Mouse (Mus musculus): Measurements from ENCODE around the gene Tmppe. TPM values are rescaled to one million over a fixed set of nuclear protein-coding genes. Genes with fewer than 3 reads are reported as not detected.

Tmppe gene
- total RNA-seq, 2 experiments from 2014 or later: 12.9 to 13.4 TPM

DNA sequence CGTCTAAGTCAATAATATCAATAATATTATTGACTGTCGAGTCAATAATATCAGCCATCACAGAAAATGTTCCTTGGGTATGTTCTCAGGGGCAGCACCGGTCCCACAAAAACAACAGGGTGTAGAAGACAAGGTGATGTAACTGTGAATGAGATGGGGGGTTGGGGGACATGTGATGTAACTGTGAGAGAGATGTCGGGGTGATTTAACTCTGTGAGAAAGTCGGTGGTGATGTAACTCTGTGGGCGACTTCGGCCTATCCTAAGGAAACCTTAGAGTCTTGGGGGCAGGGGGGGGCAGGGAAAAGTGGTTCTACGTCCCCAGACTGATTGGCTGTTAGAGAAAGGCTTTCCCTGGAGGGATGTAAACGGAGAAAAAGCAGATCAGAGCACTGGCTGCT, 41.3 kb downstream of the Tmppe start:
- DNase-seq (ENCODE audit: low spot score in 2 of 2): no peak

DNA sequence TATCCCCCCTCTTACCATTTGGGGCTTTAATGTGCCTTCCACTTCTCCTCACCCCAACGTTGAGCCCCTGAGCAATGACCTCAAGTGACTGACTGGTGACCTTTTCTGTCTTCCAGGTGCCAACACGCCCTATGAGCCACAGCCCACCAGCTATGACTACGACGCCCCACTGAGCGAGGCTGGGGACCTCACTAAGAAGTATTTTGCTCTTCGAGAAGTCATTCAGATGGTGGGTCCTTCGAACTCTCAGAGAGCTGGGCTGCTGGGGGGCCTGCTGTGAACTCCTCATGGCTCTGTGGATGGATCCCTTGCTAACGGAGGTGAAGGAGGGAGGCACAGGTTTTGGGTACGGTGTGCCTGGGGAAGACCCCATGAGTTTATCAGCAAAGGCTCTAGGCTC, 42.0 kb downstream of the Tmppe start:
- no peak for DNase-seq (ENCODE audit: low spot score in 2 of 2)

DNA sequence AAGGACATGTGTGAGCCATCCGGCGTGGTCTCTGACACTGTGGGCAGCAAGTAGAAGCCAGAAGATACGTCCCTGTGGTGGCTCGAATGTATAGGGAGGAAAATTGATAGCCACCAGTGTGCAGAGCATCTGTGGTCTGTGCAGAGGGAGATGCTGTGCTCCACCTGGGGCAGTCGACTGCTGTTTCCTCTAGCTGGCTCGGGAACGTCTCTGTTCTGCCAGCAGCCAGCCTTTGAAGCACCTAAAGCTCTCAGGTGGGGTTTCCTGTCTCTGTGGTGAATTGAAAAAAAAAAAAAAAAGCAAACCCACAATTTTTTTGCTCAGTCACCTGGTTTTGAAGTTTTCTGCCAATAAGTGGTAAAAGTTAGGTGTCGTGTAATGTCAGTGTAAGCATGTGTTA, 42.4 kb downstream of the Tmppe start:
- DNase-seq (ENCODE audit: low spot score in 2 of 2): no peak

DNA sequence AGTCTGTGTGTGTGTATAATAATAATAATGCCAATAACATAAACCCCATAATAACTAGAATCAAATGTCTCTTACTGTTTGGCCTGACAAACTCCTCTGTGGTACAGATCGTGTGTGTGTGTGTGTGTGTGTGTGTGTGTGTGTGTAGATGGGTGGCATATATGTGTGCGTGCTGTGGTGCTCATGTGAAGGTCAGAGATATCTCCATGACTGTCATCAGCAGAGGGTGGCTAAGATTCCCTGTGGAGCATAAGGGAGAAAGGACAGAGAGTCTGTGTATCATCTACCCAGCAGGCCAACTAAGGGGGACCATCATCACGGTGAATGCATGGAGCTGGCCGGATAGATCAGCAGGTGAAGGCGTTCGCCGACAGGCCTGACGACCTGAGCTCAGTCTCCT, 46.0 kb downstream of the Tmppe start:
- DNase-seq (ENCODE audit: low spot score in 2 of 2): no peak

DNA sequence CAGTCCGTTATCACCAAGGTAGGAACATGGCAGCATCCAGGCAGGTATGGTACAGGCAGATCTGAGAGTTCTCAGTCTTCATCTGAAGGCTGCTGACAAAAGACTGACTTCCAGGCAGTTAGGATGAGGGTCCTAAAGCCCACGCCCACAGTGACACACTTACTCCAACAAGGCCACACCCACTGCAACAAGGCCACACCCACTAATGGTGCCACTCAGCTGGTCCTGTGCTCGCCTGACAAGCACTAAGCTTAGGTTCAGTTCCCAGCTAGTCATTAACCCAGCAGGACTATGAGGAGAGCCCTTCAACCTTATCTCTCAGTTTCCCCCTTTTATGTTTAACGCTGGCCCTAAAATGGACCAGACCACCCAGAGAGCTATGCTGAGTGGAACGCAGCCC, 47.8 kb downstream of the Tmppe start:
- no peak for DNase-seq (ENCODE audit: low spot score in 2 of 2)

DNA sequence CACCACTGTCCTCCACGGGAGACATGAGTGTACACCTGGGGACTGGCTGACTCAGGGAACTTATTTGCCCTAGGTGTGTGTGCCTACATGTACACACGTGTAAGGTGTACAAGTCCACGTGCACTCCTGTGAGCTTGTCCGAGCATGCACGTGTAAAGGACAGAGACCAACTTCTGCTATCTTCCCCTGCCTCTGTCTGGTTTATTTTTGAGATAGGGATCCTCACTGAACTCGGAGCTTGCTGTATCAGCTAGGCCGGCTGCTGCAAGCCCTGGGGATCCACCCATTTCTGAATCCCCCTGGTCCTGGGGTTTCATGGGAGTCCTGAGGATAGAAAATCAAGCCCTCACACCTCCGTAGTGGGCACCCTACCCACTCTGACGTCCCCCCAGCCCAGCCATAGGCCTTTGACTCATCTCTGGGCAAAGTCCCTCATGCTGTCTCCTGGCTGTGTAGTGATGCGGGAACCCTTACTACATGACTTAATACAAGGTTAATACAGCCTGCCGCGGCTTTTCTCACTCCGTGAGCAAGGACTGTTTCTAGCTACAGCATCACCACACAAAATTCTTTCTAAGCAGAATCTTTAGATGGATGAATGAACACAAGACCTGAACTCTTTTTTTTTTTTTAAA, 48.3 kb downstream of the Tmppe start:
- no peak for DNase-seq (ENCODE audit: low spot score in 2 of 2)

DNA sequence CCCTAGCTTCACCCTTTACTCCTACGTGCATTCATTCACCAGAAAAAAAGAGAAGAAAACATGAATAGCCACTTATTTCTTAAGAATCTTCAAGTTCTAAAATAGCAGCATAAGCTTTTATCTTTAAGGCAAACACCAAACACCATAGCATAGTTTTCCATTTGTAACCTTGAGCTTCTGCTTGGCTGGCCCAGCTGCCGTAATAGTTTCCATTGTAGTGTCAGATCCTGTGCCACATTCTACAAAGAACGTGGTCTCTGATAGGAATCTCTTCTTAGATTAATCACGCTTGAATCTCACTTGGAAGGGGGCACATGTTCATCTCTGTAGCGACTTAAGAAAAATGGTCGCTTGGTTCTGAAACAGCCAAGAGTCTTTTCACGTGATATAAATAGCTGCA, 50.7 kb downstream of the Tmppe start:
- DNase-seq (ENCODE audit: low spot score in 2 of 2): no peak

DNA sequence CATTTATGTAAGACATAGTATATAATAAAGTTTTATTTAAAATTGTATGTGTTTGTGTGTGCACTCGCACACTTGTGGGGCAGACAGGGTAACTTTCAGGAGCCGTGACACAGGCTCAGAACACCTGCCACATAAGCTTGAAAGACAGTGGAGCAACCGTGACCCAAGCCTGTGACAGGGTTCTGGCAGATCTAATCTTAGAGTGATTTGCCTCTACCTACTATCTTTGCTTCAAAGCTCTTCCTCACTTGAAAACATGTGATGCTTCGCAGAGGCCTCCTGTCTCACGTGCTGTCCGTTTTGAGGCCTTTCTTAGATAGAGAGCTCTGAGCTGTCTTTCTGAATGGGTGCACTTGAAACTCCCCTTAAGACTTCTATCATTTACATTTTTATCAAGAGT, 51.5 kb downstream of the Tmppe start:
- no peak for DNase-seq (ENCODE audit: low spot score in 2 of 2)

DNA sequence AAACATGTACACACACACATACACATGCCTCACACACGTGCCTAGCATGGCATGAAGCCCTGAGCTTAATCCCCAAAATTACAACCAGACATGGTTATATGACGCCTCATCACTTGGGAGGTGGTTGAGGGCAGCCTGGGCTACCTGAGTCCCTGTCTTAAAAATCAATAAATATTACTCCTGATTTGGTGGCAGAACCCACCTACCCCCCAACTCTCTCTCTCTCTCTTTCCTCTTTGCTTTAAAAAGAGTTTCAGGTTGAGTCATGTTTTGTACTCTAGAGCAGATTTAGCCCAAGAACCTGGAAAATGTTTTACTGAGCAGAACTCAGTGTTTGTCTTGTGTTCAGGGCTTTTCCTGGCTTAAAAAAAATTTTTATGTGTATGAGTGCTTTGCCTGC, 54.5 kb downstream of the Tmppe start:
- DNase-seq (ENCODE audit: low spot score in 2 of 2): no peak

Other genes with a start within 250 kb of the Tmppe start
- not detected for gene Bcl2a1c, start 71.0 kb upstream of the Tmppe start, total RNA-seq (2021)
- gene Crtap, start 10.4 kb upstream of the Tmppe start, total RNA-seq (2021): 1 to 10 TPM; 5.7 to 6.6 TPM
- 10 to 100 TPM; 23.3 to 25.5 TPM for gene Glb1, start within 50 bp of the Tmppe start, total RNA-seq (2021)
- not detected for gene Ccr4, start 103.8 kb downstream of the Tmppe start, total RNA-seq (2021)
- not detected for gene C130032M10Rik, start 114.6 kb downstream of the Tmppe start, total RNA-seq (2021)
- gene Trim71, start 163.3 kb downstream of the Tmppe start, total RNA-seq (2021): under 1 TPM; 0.84 to 0.95 TPM
- 10 to 100 TPM; 45.2 to 45.3 TPM for gene Cnot10, start 239.1 kb downstream of the Tmppe start, total RNA-seq (2021)

All from left cerebral cortex, adult 18-20 months (tissue).